Mouse (Mus musculus): ENCODE results near the gene Pcnp.

- TF ChIP-seq EP300 (IDR thresholded peaks at IDR 0.05; ENCODE audit: low read depth), result no peak
- no peak for TF ChIP-seq CTCF (IDR thresholded peaks at IDR 0.05; ENCODE audit: low read depth)
Observed at GRCm38 (mm10) chr16:56034566-56034965, 5.0 kb upstream of the Pcnp start.

Measured in heart, postnatal 0 days (tissue).